Mouse (Mus musculus) urinary bladder, adult 2 months (tissue): ENCODE results near the gene Ncdn. TPM values are rescaled to one million over a fixed set of nuclear protein-coding genes. Genes with fewer than 3 reads are reported as not detected.

Source experiments
- DNase-seq: peaks from one replicate; pipeline ENCODE4 v3.0.0; 2022; ENCODE audit warnings: low spot score
- polyA plus RNA-seq: library from polyadenylated mRNA; depleted of rRNA; stranded (reverse); fragments of >200 nt; gene quantifications from 2 replicates; pipeline ENCODE4 v1.2.3, GENCODE M21; 2012

The Ncdn gene
- polyA plus RNA-seq, 1 experiment: 26.1 TPM

DNA sequence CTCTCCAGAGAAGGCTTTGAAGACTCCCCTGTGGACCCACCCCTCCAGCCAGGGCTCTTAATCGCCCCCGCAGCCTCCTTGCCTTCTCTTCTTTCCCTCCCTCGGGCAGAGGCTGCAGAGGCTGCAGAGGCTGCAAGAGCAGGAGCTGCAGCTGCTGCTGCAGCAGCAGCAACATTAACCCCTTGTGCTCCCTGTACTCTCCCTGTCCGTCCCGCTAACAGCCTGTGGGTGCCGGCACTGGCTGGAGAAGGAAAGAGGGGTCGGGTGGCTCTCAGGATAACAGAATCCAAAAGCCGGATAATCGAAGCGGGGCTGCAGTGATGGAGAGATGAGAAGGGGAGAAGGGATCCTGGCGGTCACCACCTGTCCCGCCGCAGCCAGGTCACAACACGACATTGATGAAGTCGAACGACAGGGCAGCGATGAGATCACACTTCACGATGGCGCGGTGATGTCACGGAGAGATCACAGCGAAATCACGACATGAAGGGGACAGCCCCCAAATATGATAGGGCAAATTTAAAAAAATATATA, 563 bp downstream of the Ncdn start:
- no peak for DNase-seq

- no peak for DNase-seq
Measured at GRCm38 (mm10) chr4:126752024-126752607, 1.1 kb downstream of the Ncdn start.

GRCm38 (mm10) chr4:126751556-126752023, 1.6 kb downstream of the Ncdn start:
- DNase-seq: no peak

DNA sequence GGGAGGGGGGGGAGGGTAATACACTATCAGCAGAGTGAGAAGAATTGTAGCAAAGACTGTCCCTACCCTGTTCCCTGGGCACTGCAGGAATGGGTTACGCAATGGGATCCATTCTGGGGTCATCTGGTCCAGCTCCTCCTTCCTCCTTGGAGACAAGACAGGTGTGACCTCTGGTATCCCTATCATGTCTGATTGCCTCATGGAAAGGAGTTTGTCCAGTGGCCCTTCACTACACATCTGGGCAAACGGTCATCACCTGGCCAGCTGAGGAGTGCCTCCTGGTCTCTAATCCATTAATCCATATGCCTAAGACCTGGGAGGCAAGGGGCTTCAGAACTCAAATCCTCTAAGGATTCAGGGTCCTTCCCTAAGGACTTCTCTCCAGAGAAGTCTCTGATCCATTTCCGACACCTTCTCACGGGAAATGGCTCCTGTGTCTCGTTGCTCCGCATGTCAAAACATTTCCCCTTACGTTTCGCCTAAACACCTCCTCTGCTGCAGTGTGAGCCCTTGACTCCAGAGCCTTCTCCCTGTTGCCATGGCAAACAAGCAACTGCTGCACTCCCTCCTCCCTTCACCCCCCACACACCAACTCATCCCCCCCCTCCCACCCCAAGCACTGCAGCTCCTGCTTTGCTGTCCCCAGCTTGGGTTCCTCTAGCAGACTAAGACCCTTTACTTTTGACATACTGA, 2.2 kb downstream of the Ncdn start:
- DNase-seq: no peak

GRCm38 (mm10) chr4:126750046-126750683, 3.1 kb downstream of the Ncdn start:
- no peak for DNase-seq

GRCm38 (mm10) chr4:126749553-126749952, 3.7 kb downstream of the Ncdn start:
- DNase-seq: no peak

- DNase-seq: no peak
Measured at GRCm38 (mm10) chr4:126748381-126748780, 4.9 kb downstream of the Ncdn start.

DNA sequence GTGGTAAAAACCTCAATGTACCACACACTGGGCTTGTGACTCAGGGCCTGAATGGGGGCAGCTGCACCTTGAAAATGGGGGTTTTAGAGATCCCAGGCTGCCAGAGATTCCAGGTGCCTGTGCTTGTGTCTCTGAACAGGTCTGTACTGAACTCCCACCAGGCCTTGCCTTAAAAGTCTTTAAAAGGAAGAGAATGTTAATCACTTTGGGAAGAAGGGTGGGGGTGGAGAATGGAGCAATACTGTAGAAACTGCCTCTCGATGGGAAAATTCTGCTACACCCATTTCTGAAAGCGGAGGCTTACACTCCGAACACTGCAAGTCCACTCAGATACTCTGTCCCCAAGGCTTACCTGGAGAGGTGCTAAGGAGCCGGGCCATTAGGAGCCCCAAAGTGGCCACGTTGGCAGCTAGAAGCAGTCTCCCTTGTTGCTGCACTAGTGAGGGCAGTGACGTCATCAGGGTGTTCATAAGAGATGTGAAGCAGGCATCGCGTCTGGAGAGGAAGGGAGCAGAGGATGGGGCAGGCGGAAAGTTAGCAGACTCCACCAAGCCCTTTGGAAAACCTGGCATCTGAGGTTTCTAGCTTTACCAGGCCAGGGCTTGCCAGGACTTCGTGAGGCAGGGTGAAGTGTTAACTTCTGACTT, 6.9 kb downstream of the Ncdn start:
- no peak for DNase-seq

DNA sequence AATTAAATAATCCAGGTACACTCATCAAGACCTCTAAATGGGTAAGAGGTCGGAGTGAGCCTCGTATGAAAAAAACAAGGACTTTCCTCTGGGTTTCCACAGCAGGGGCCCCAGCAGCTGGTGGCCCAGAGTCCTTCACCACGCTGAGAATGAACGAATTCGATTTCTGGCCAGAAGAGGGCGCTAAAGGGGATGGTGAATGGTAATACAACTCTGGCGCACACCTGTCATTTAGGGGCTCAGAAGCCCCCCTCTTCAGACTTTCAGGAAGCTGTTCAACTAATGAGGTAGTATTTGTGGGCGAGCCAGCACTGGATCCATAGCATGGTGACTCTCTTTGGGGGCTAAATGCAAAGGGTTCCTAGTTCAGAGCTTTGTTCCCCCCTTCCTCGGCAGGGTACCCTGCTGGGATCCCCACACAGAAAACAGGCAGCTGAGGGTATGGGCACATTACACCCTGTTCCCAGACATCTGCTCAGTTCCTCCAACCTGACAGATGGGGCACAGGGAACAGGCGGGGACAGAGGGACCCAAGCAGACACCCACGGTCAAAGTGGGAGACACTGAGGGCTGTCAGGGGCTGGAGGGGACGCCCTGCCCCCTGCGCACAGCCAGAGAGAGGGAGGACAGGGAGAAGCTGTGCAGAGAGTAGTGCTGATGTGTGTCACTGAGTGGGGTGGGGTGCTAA, 7.6 kb downstream of the Ncdn start:
- no peak for DNase-seq

DNA sequence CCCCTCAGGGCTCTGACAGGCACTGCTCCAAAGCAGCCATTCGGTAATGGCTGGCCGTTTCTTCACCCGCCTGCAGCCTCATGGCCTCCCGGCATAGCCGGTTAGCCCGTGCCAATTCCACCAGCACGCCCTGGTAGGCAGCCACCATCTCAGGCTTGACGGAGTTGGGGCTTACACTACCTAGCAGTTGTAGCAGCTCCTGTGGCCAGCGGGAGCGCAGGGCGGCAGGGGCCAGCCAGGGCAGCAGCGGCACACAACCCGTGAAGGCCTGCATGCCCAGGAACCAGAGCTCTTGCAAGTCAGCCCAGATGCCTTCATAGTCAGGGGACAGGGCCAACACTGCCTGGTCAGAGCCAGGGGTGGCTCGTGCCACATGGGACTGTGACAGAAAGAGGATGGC, 8.4 kb downstream of the Ncdn start:
- DNase-seq: no peak

- no peak for DNase-seq
Measured at GRCm38 (mm10) chr4:126743713-126744112, 9.5 kb downstream of the Ncdn start.

- no peak for DNase-seq
Measured at GRCm38 (mm10) chr4:126742976-126743375, 10.3 kb downstream of the Ncdn start.

GRCm38 (mm10) chr4:126741448-126741847, 11.8 kb downstream of the Ncdn start:
- no peak for DNase-seq

DNA sequence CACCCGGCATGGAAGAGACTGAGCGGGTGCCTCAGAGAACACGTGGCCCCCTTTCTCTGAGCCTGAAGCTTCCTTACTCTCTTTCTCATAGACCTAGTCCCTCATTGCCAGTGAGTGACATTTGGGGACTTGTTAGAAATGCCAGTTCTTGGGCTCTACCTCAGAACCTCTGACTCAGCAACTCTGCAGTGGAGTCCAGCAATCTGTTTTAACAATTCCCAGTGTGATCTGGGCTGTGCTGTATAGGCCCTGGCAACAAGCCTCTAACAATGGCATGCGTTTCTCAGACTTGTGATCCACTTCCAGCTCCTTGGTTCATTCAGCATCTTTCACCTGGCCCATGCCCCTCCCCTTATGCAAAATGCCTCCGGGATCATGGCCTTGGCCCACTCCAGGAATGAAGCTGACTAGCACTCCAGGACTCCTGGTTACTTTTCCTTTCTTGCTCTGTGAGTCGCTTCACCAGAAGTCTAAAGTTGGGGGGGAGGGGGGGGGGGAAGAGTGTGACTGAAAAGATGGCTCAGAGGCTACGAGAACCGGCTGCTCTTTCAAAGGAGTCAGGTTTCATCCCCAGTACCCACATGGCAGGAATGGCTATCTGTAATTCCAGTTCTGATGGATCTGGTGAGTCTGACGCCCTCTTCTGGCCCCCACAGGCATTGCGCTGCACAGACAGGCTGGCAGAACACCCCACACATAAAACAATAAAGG, 13.1 kb downstream of the Ncdn start:
- no peak for DNase-seq

DNA sequence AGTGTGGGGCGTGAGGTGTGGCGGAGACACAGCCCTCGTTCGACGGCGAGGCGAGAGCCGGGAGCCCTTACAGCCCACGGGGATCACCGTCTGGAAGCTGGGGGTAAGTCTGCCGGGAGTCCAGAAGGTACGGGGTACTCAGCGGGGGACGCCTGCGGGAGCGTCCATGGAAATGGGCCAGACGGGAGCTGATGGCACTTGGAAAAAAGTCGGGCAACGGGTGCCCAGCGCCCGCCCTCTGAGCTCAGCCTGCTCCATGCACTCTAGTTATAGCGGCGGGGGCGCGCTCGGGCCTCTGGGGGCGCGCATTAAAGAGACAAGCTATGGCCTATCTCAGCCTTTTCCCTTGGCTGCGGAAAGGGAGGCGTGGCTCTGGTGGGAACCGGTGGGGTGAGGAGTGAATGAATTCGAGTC, 17.2 kb downstream of the Ncdn start, which contains the start of gene Tfap2e:
TSS of gene Tfap2e (minus strand) at position 240 of the 414 bp plus-strand sequence.
- no peak for DNase-seq

- no peak for DNase-seq
Measured at GRCm38 (mm10) chr4:126735382-126736000, 17.7 kb downstream of the Ncdn start.

DNA sequence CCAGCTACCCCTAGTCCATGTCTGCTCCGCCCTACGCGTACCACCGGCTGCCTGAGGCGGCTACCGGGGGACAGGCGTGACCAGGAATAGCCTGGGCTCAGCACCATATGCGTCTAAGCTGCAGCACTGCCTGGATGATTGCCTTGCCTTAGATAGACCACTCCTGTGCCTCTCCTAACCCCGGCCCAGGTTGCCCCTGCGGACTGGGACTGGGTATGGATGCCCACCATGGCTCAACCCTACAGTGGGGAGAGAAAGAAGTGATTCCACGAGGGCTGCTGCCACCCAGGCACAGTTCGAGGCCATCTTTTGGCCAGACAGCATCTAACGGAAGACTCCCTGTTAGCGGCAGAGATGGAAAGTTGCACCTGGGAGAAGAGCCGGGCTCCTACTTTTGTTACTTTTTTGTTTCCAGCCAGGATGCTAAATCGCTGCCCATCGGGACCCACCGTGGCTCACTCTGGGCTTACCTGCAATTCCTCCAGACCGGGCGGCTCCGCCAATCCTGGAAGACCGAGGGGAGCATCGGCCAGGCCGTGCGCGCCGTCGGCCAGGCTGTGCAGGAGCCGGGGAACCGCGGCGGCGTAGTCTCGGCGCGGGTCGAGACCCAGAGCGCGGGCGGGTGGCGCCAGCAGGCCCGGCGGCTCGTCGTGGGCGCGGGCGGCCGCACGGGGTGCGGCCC, 18.4 kb downstream of the Ncdn start:
- no peak for DNase-seq

DNA sequence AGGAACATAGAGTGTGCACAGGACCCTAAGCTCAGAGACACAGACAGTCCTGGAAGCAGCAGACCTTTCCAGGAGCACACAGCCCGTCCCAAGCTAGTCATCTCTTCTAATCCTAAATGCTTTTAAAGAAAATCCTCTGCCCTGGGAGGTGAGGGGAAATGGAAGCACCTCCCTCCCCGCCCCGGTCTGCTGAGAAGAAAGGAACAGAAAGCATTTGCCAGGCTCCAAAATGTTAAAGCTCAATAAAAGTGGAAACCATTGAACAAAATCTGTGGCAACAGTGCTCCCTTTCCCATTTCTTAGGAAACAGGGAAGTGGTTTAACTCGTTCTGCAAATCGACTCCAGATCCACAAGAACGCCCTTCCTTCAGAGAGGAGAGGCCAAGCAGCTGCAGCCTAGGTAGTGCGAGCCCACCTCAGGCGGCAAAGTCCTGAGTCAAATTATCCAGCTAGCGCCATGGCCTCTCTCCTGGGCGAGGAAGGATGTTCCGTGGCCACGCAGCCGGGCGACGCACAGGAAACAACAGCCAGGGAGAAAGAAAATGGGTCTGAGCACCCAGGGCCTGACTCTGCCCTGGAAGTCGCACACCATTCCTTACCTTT, 19.1 kb downstream of the Ncdn start:
- DNase-seq: no peak
